Mouse (Mus musculus) embryonic fibroblast, embryonic 13.5 days (primary cell): ENCODE data around the gene Zfhx3.

Experiments used
- CTCF ChIP-seq: IDR thresholded peaks from 2 replicates; pipeline ENCODE4 v1.5.1; 2011; ENCODE audit warnings: mild to moderate bottlenecking, control low read depth, low read length, moderate library complexity, borderline replicate concordance; ENCODE audit not compliant: insufficient read depth
- POLR2A ChIP-seq: IDR thresholded peaks from 2 replicates; pipeline ENCODE4 v1.6.1; 2011; ENCODE audit warnings: low read depth, mild to moderate bottlenecking, control low read depth, low read length, moderate library complexity

- TF ChIP-seq POLR2A (no peak), CTCF (no peak)
Measured at GRCm38 (mm10) chr8:108608678-108609077, 666.2 kb downstream of the Zfhx3 start.
